Mouse (Mus musculus) left cerebral cortex, postnatal 10 days (tissue): ENCODE data around the gene Shc2. TPM values are rescaled to one million over a fixed set of nuclear protein-coding genes. Genes with fewer than 3 reads are reported as not detected.

Source experiments
- DNase-seq, 2 experiments: peaks; one replicate each; pipeline ENCODE4 v3.0.0; 2021 to 2022; ENCODE audit warnings: low spot score in 2 of 2, mixed read lengths in 1 of 2; ENCODE audit errors: extremely low spot score in 1 of 2
- intact Hi-C: fragments of 180-260 bp; cut with DNase I; formaldehyde crosslinking; loops from one replicate; pipeline ENCODE4 v1.15.1; 2025
- total RNA-seq, 2 experiments: library from RNA; stranded (reverse); gene quantifications; 2 replicates each; pipeline ENCODE4 v1.2.3; 2021

Shc2 gene
- total RNA-seq, 2 experiments from 2014 or later, result 47.1 to 50.7 TPM

- intact Hi-C loops, result no loop called here
- DNase-seq, result no peak
Observed at GRCm38 (mm10) chr10:79587752-79588126, 50.0 kb downstream of the Shc2 start.

GRCm38 (mm10) chr10:79587061-79587751 is 50.5 kb downstream of the Shc2 start, which contains the start of gene Theg:
Theg (minus strand) TSS chr10:79587331.
- intact Hi-C loops, result no loop called here
- DNase-seq, result no peak

- no peak for DNase-seq
- intact Hi-C loops, result no loop called here
Observed at GRCm38 (mm10) chr10:79586243-79586642, 51.5 kb downstream of the Shc2 start.

GRCm38 (mm10) chr10:79585723-79586122 is 52.0 kb downstream of the Shc2 start:
- no peak for DNase-seq
- intact Hi-C loops, result no loop called here

GRCm38 (mm10) chr10:79585136-79585535 is 52.6 kb downstream of the Shc2 start:
- intact Hi-C loops, result no loop called here
- no peak for DNase-seq

GRCm38 (mm10) chr10:79584426-79584825 is 53.3 kb downstream of the Shc2 start:
- no peak for DNase-seq
- intact Hi-C loops, result no loop called here

- no peak for DNase-seq
- intact Hi-C loops, result no loop called here
Observed at GRCm38 (mm10) chr10:79584021-79584420, 53.7 kb downstream of the Shc2 start.

GRCm38 (mm10) chr10:79581501-79581900 is 56.2 kb downstream of the Shc2 start:
- intact Hi-C loops, result no loop called here

GRCm38 (mm10) chr10:79580811-79581210 is 56.9 kb downstream of the Shc2 start:
- intact Hi-C loops, result no loop called here
- DNase-seq, result peak in 1 of 2 experiments; percentile 75

More at GRCm38 (mm10) chr10:79581501-79581900, 56.2 kb downstream of the Shc2 start:
- DNase-seq, result no peak

- intact Hi-C loops, result no loop called here
Observed at GRCm38 (mm10) chr10:79580356-79580755, 57.4 kb downstream of the Shc2 start.

GRCm38 (mm10) chr10:79579781-79580180 is 57.9 kb downstream of the Shc2 start:
- intact Hi-C loops, result no loop called here
- no peak for DNase-seq

More at GRCm38 (mm10) chr10:79580356-79580755, 57.4 kb downstream of the Shc2 start:
- no peak for DNase-seq

- DNase-seq, result no peak
- intact Hi-C loops, result no loop called here
Observed at GRCm38 (mm10) chr10:79578891-79579290, 58.8 kb downstream of the Shc2 start.

GRCm38 (mm10) chr10:79578276-79578675 is 59.4 kb downstream of the Shc2 start:
- intact Hi-C loops, result no loop called here

GRCm38 (mm10) chr10:79577376-79577775 is 60.3 kb downstream of the Shc2 start:
- no peak for DNase-seq
- intact Hi-C loops, result no loop called here

More at GRCm38 (mm10) chr10:79578276-79578675, 59.4 kb downstream of the Shc2 start:
- DNase-seq, result no peak

GRCm38 (mm10) chr10:79575754-79576153 is 62.0 kb downstream of the Shc2 start:
- DNase-seq, result no peak
- intact Hi-C loops, result no loop called here

- intact Hi-C loops, result no loop called here
- no peak for DNase-seq
Observed at GRCm38 (mm10) chr10:79574796-79575195, 62.9 kb downstream of the Shc2 start.

GRCm38 (mm10) chr10:79574350-79574749 is 63.4 kb downstream of the Shc2 start:
- no peak for DNase-seq
- intact Hi-C loops, result no loop called here

GRCm38 (mm10) chr10:79573611-79574010 is 64.1 kb downstream of the Shc2 start:
- no peak for DNase-seq
- intact Hi-C loops, result no loop called here

- DNase-seq, result no peak
- intact Hi-C loops, result no loop called here
Observed at GRCm38 (mm10) chr10:79571314-79571713, 66.4 kb downstream of the Shc2 start.

GRCm38 (mm10) chr10:79569921-79570320 is 67.8 kb downstream of the Shc2 start:
- DNase-seq, result no peak
- intact Hi-C loops, result no loop called here
